Mouse (Mus musculus) lung, postnatal 36 days (tissue): Measurements from ENCODE around the gene Lrmda.
A peak's percentile ranks its signal among the peaks of the same experiment; 100 is the strongest.

Source experiments
- DNase-seq: peaks from one replicate; pipeline ENCODE4 v3.0.0; 2022; ENCODE audit warnings: mixed read lengths

Gene Lrmda

DNA sequence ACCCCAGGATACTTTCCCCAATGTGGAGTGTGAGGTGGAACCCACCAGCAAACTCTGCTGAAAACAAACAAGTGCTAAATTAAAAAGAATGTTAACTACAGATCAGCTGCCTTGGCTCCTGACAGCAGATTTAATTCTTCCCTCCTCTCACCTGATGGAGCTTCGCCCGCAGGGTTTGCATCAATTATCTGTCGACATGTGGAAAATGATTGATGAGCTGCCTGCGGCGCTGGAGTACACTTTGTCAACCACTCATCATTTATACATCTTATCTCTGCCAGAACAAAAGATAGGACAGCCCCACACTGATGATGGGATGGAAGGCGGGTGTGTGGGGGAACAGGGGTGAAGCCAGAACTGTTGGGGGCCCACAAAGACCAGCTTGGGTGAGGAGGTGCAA lies 649.2 kb downstream of the Lrmda start:
- no peak for DNase-seq

DNA sequence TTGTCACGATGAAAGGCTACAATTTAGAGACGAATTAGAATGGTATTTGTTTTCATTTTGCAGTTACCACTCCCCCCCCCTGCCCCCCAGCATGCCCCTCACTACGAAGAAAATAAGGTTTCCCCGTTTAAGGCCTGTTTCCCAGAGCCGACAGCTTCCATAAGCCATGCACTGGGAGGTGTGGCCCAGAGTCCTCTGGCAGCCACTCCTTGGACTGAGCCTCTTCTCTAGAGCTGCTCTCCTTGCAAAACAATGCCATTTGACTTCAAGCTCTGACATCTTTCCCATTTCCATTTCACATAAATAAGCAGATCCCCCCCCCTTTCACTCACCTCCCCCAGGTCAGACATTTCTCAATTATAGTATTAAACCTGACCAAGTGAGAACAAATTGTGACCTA lies 654.1 kb downstream of the Lrmda start:
- DNase-seq: no peak

DNA sequence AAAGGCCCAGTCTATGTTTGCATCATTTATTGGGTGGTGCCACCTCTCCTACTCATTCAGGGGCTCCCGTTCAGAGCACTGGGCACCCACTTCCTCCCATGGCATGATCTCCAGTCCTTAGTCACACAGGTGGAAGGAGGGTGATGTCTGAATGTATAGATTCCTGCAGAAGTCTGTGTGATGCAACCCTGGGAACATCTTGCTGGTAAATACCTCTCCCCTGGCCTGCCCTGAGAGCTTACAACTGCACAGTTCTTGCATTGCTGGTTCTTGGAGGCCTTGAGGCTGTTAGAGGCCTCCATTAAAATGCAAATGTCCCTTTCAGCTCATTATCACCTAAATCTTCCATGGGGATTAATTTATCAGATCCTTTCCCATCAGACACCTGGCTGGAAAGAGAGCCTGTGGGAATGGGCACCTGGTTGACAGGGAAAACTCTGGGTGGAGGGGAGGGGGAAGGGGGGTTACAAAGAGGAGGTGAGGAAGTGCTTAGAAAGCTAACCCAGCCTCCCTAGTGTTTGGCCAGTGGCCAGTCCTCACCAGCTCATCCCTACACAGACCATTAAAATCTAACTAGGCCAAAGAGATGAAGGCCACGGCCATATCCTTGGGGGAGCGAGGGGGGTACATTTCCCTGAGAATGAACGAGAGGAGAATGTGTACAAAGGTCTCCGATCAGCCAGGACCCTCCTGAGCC lies 659.6 kb downstream of the Lrmda start:
- DNase-seq: no peak

DNA sequence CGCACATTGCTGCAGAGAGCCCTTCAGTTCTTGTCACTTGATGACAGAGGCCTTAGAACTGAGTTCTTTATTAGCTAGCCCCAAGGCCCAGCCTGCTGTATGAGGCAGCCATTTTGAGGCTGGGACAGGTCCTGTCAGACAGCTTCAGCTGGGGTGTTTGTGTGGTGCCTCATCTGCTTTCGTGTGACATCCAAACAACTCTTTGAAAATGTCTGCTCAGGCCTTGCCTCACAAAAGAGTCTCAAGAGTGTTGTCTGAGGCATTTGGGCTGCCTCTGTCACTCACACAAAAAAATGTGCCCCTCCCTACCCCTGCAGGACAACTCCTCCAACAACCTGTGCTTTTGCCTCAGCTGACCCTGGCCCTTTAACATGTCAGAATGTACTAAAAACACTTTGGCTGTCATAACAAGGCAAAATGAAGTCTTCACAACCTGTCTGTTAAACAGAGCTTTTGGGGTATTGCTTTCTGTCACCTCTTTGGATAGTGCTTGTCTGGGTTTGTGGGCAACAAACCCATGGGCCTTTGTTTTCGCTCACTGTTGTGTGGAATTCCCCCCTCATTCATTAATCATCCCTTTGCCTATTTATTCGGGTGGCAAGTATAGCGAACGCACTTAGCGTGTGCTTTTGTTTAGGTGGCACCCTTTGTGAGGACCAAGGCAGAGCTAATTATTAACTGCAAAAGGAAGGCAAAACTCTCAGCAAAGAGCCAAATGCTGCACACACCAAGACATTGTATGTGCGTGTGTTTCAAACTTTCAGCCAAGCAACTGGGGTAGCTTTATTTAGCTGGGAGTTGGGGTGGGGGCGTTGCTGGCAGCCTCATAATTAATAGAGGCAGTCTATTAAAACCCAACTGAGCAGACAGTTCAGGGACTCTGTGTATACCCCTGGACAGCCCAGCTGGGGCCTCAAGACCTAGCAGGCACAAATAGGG lies 660.5 kb downstream of the Lrmda start:
- DNase-seq: peak; percentile 22

DNA sequence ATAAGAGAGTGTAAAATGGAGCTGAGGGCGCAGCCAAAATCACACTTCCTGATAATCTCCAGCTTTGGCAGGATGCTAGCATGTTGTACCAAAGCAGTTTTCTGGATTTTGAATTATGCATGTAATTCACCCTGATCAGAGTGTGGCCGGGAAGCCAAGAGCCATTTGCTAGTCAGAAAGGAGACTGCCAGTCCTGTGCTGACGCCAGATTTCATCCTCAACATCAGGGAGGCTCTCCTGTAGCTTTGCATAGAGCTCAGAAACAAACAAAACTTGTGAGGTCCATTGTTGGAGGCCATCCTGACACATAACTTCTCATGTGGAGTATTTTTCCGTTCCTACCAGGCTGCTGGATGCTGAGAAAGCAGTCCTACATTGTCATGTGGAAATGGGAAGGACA lies 667.4 kb downstream of the Lrmda start:
- peak; percentile 32 for DNase-seq

DNA sequence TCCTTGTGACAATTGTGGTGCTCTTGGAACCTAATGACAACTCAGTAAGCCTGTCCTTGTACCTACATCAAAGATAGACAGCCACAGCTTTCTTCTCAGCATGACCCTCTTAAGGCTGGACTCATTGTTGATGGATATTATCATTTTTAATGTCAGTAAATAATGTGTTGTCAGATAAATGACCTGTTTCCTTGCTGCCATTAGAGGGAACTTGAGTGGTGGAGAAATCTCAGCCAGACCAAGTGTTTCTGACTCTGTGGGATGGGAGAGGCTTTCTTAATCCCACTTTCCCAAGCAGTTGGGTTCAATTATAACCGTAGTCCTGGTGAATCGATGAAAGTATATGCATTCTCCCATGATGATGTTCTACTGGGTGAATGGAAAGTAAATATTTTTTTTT lies 668.9 kb downstream of the Lrmda start:
- peak; percentile 30 for DNase-seq

DNA sequence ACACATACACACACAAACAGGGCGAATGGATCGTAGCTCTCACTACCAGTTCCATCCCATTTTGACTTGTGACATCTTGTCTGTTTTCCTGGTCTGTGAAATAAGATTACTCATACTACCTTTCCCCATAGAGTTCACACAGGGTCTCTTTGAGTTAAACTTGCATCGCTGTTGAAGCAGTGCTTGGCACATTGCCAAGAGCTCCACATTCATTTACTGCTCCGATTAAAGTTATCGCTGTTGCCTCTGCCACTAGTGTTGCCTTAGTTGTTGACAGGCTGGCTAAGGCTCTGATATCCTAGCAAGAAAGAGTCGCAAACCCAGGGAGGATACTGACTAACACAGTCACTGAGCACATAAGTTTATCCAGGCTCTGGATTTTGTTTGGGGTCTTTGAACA lies 675.9 kb downstream of the Lrmda start:
- DNase-seq: peak; percentile 12

DNA sequence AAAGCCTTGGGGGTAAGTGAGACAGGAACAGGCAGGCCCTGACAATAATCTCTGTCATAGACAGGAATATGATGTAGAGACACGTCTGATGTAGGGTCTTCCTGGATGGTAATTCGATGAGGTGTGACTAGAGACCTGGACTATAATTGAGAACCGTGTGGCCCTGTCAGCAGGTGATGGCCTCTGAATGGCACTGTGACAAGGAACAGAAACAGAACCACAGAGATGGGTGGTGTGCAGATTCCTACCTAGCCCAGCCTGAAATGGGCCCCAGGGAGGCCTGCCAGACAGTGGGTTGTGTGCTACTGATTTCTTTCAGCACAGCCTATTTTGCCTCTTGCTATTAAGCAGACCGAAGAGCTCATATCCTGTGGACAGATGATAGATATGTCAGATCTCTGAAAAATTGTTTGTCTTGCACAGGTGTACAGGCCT lies 676.4 kb downstream of the Lrmda start:
- no peak for DNase-seq

DNA sequence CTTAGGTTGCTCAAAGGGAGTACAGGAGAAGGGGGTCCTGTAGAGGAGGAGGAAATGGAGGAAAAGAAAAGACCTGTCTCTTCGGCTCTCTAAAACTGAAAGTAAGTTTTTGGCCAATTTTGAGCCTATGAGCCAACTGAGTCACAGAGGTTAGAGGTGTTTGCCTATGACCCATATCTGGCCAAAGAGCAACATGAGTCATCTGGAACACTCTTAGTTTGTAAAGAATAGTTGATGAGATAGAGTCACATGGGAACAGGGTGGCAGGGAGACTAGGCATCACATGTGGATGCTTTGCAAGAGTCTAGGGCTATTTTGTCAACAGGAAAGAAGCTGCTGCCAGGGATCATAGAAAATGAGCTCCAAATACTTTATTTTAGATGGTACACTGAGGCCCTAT lies 680.7 kb downstream of the Lrmda start:
- DNase-seq: no peak

DNA sequence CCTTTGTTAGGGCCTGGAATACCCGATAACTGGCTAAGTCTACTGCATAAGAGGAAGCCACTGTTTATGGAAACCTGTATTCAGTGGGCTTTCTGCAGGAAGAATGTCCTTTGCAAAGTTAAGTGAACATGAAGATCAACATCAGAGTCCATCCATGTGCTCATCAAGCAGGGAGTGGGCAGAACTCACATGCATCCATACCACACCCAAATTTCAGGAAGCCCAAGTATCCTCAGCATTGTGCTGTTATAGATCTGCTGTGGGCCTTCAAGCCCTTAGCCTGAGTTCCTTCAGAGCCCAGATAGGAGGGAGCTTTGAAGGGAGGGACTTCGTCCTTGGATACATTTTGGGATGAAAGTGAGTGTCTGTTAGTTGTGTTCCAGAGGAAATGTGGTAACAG lies 681.2 kb downstream of the Lrmda start:
- no peak for DNase-seq

DNA sequence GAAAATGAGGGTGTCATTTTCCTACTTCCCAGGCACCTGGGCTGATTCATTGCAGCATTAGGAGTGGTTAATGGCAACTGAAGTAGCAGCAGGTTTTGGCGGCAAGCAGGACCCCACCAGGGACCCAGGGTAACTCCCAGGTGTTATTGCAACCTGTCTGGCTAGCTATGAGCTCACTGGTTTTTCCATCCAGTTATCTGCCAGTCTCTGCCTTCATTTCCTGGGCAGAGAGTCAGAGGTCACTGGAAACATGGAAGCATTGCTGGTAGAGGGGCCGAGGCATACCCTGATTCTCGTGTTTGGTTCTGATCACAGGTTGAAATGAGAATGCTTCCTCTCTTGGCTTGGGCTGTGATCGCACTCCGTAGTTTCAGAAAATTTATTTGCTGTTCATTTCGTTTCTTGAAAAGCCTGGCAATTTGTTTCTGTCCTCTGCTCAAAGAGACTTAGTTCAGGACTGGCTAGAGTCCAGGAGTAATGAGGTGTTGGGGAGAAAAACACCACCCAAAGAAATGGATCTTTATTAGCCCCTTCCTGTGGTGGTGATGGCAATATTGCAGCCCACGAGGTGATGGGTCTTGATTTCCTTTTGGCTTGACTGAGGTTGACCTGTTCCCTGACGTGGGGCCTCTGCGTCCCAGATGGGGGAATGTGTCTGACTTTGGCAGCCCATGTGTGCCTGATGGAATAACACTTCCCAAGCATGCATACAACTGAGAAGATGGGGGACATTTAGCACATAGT lies 688.6 kb downstream of the Lrmda start:
- DNase-seq: peak; percentile 38

DNA sequence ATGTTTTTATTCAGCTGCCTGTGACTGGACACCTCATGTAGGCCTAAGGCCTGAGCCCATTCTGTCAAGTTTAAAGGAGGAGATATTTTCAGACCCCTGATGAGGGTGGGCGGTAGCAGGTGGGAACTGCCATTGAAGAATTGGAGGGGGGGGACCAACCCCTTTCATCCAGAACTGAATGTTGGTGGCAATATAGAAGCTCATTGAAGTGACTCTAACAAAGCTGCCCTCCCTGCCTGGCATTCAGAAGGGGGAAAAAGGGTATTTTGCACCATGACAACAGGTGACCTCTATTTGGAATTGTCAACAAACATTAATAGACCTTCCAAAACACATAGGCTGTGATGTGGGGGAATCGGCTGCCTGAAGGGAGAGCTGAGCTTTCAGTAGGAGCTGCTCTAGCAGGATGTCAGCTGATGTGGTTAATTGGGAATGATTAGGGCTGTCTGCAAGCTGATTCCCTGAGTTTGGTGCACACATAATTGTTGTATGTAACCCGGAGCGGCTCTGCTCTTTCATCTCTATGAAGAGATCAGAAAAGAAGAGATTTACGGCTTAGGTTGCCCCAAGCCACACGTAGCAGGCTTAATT lies 690.7 kb downstream of the Lrmda start:
- DNase-seq: no peak

DNA sequence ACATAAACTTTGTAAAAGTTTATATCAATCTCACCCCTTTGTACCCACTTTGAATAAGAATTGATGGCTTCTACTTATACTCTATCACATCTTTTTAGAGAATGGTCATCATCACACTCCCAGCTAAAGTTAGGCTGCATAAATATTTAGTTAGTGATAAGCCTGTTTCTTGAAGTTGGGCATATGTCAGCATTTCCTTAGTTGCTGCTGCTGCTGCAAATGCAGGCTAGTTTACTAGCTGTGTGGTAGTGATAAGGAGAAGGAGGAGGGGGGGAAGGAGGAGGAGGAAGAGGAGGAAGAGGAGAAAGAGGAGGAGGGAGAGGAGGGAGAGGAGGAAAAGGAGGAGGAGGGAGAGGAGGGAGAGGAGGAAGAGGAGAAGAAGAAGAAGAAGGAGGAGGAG lies 692.9 kb downstream of the Lrmda start:
- no peak for DNase-seq

DNA sequence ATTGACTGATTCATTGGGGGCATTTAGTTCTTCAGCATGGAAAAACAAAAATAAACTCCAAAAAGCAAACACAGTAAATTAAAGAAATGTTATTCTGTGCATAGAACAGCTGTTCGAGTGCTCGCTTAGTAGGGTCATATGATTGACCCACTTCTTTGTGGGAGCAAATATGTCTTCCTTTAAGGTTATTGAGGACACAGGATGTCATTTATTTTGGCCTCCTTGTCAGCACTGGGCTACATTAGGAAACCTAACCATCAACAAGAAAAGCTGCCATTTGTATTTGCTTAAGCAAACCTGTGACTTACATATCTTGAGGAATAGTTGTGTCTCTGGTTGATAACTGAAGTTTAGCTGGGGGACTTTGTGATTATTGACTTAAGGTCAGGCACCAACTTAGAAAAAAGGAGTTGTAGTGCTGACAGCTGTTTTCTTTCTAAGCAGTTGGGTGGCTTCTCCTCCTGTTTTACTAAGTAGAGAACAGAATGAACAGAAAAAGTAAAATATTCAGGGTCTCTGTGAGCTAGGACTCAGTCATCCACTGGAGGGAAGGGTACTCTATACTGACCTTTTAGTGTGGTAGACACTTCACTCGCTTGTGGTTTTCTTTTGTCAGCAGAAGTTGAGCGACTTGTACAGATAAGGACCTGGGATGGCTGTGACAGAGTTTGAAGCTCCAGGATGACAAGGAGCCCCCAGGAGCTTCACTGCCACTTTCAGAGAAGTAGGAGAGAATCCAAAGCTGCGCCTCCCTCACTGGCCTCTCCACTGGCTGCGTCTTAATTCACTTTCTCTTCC lies 696.3 kb downstream of the Lrmda start:
- no peak for DNase-seq

DNA sequence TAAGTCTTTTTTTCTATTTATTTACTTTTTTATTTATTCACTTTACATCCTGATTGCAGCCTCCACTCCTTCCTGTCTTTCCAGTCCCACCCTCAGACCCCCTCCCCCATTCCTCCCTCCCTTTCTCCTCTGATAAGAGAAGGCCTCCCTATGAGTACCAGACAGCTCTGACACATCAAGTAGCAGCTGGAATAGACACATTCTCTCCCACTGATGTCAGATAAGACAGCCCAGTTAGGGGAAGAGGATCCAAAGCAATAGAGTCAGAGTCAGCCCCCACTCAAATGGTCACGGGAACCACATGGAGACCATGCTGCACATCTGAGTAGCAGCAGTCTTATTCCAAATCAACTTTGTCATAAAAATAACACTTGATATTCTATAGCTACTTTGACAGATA lies 700.5 kb downstream of the Lrmda start:
- no peak for DNase-seq

DNA sequence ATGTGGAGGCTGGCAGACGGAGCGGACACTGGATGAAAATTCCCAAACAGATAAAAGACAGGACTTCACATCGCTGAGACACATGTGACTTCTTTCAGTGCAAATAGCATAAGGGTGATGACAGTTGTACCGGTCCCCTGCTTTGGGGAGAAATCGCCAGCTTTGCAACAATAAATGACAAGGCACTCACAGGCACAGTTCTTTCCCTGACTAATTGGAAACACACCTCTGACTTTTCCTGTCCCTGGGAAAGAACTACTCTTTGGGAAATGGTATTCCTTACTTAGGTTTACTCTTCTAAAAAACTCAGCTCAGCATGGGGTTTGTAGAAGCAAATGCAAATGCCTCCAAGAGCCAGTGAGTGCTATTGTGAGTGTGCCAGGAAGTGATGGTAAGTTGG lies 702.3 kb downstream of the Lrmda start:
- no peak for DNase-seq

DNA sequence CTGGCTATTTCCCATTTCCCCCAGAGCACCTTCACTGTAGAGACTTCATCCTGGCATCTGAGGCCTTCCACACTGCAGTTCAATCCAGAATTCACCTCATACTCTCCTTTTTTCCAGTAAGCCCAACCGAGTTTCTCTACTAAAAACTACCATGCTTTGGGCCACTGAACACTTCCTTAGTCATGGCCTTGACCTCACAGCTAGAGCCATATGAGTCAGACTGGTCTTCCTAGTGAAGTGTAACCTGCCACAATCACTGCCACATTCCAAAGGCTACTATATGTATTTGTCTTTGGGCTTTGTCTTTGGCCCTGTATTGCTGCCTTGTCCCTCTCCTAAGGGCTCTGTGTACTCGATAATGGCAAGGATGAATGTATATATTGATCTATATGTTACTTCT lies 708.0 kb downstream of the Lrmda start:
- no peak for DNase-seq

DNA sequence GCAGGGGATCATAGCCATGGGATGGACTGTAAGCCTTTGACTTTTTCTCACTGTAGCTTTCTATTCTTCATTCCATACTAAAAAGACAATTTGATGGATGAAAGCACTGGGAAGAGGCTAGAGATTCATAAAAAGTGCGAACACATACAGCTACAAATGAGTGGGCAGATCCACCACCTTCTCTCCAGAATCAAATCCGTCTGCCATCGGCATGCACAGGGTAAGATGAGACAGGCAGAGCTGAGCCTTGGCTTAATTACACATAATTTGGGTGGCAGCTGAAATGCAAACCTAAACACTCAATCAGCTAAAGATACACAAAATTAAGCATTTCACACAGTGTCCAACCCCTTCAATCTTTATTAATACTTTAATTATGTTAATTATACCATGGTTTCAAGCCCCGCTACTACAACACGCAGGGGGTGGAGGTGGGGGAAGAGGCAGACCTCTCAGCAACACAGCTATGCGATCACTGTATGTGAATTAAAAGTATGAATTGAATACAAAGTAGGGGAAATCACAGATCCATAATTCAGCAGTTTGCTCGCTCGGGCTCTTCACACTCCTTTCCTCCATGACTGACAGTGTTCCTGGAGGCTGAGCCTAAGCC lies 709.2 kb downstream of the Lrmda start:
- no peak for DNase-seq

DNA sequence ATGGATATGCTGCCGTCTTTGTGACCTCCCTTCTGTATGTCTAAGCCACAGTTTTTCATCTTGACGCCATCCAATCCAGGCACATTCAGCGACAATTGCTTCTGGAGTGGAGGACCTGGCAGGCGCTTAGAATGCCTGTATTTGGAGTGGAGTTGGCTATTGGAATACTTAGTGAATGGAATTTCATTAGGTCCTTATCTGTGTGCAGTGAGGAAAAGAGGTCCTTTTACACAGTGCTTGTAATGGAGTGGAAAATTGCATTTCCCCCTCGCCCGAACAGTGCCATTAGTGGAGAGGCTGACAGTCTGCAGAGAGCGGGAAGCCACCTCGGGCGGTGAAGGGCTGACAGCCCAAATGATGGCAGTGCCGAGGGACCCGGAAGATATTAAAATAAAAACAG lies 719.1 kb downstream of the Lrmda start:
- DNase-seq: peak; percentile 63

DNA sequence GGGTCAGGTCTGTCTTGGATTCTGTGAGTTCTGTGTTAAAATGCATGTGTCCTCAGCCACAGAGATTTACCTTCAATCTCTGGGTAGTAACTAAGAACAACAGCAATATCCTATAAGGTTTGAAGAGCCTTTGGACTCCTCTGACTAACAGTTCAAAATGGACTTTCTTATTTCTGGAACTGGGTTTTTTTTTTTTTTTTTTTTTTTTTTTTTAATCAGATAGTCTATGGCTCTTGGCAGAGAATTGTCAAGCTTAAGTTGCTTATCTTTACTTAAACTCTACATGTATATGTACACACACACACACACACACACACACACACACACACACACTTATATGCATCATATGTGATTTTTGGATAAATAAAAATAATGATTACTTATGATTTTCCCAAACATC lies 723.0 kb downstream of the Lrmda start:
- DNase-seq: no peak

DNA sequence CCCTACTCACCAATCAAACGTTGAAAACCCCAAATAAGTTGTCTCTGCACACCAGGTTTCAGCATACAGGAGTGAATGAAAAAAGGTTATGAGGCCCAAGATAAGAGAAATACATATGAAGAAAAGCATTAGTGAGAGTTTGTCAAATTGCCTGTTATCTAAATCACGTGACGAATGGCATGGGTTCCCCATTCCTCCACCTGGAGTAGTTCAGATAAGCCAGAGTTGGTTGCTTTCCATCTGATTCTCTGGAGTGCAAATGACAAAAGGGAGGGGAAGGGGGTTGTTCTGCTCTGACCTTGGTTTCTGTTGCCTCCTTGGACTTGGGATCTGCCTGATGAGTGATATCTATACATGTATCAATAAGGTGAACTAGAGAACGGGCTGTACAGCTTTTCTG lies 723.8 kb downstream of the Lrmda start:
- no peak for DNase-seq

DNA sequence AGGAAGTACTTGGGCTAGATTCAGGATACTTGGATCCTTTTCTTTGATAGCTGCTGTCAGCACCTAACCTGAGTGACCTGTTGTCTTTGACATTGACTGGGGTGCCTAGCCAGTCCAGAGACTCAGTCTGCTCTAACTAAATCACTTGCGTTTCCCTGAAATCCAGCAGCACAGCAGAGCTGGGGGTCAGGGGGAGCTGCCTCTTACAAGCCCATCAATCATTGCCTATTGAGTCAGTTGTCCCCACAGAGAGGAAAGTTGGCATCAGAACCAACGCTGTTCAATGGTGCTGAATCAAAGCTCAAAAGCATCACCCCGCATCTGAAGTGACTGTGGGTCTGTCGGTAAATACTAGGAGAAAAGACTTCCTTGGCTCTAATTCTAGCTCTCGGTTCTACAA lies 725.2 kb downstream of the Lrmda start:
- no peak for DNase-seq
